Mouse (Mus musculus) frontal cortex, postnatal 36 days (tissue): ENCODE data around the gene Bmp3.

Source experiments
- DNase-seq, 2 experiments: peaks; one replicate each; pipeline ENCODE4 v3.0.0; 2022; ENCODE audit warnings: low spot score in 2 of 2

Bmp3 gene

GRCm38 (mm10) chr5:98854264-98854626 lies at the start of gene Bmp3:
TSS of gene Bmp3 (plus strand) at chr5:98854415.
- peak; percentile 51 to 54 for DNase-seq

- no peak for DNase-seq
Measured at GRCm38 (mm10) chr5:98804761-98805160, 49.5 kb upstream of the Bmp3 start.

GRCm38 (mm10) chr5:98806492-98806891 lies 47.7 kb upstream of the Bmp3 start:
- no peak for DNase-seq

GRCm38 (mm10) chr5:98807022-98807421 lies 47.2 kb upstream of the Bmp3 start:
- DNase-seq = peak in 1 of 2 experiments; percentile 17

GRCm38 (mm10) chr5:98807953-98808352 lies 46.3 kb upstream of the Bmp3 start:
- DNase-seq = no peak

- DNase-seq = no peak
Measured at GRCm38 (mm10) chr5:98812380-98812779, 41.8 kb upstream of the Bmp3 start.

- DNase-seq = no peak
Measured at GRCm38 (mm10) chr5:98815269-98815668, 38.9 kb upstream of the Bmp3 start.

GRCm38 (mm10) chr5:98833760-98834159 lies 20.5 kb upstream of the Bmp3 start:
- no peak for DNase-seq

GRCm38 (mm10) chr5:98834300-98834699 lies 19.9 kb upstream of the Bmp3 start:
- DNase-seq = no peak

GRCm38 (mm10) chr5:98842600-98843310 lies 11.5 kb upstream of the Bmp3 start:
- DNase-seq = no peak

GRCm38 (mm10) chr5:98844664-98845063 lies 9.6 kb upstream of the Bmp3 start:
- DNase-seq = no peak

- DNase-seq = peak in 1 of 2 experiments; percentile 10
Measured at GRCm38 (mm10) chr5:98854627-98855564, 681 bp downstream of the Bmp3 start.

GRCm38 (mm10) chr5:98855741-98856140 lies 1.5 kb downstream of the Bmp3 start:
- no peak for DNase-seq

- no peak for DNase-seq
Measured at GRCm38 (mm10) chr5:98856356-98856755, 2.1 kb downstream of the Bmp3 start.

- peak; percentile 13 to 16 for DNase-seq
Measured at GRCm38 (mm10) chr5:98863891-98864290, 9.7 kb downstream of the Bmp3 start.

GRCm38 (mm10) chr5:98865146-98865545 lies 10.9 kb downstream of the Bmp3 start:
- DNase-seq = no peak

GRCm38 (mm10) chr5:98876056-98876455 lies 21.8 kb downstream of the Bmp3 start:
- DNase-seq = no peak

- DNase-seq = peak; percentile 65 to 69
Measured at GRCm38 (mm10) chr5:98878891-98879290, 24.7 kb downstream of the Bmp3 start.

GRCm38 (mm10) chr5:98882096-98882495 lies 27.9 kb downstream of the Bmp3 start:
- no peak for DNase-seq

GRCm38 (mm10) chr5:98890544-98891050 lies 36.4 kb downstream of the Bmp3 start:
- no peak for DNase-seq

GRCm38 (mm10) chr5:98894281-98894680 lies 40.1 kb downstream of the Bmp3 start:
- peak in 1 of 2 experiments; percentile 14 for DNase-seq

GRCm38 (mm10) chr5:98897946-98898345 lies 43.7 kb downstream of the Bmp3 start:
- DNase-seq = no peak

- no peak for DNase-seq
Measured at GRCm38 (mm10) chr5:98900926-98901325, 46.7 kb downstream of the Bmp3 start.
